Mouse (Mus musculus): ENCODE data around the gene Zfp366.
"Not testable (repeated sequence)": the region's sequence is repeated elsewhere in the genome, so short reads cannot be mapped to it uniquely, and the experiment has no call there.

Gene Zfp366

GRCm38 (mm10) chr13:99184155-99184886 lies at the start of gene Zfp366:
Gene Zfp366 (plus strand): TSS chr13:99184823.
- DNase-seq (ENCODE audit: low read depth, low spot score): no peak

- DNase-seq (ENCODE audit: low read depth, low spot score): no peak
These were observed 46.0 kb upstream of the Zfp366 start for GRCm38 (mm10) chr13:99138351-99139255.

GRCm38 (mm10) chr13:99146355-99146871 lies 38.2 kb upstream of the Zfp366 start:
- DNase-seq (ENCODE audit: low read depth, low spot score): no peak

GRCm38 (mm10) chr13:99147645-99148111 lies 36.9 kb upstream of the Zfp366 start:
- no peak for DNase-seq (ENCODE audit: low read depth, low spot score)

GRCm38 (mm10) chr13:99149551-99150305 lies 34.9 kb upstream of the Zfp366 start:
- DNase-seq (ENCODE audit: low read depth, low spot score): no peak

- DNase-seq (ENCODE audit: low read depth, low spot score): no peak
These were observed 34.0 kb upstream of the Zfp366 start for GRCm38 (mm10) chr13:99150626-99151025.

GRCm38 (mm10) chr13:99151121-99151520 lies 33.5 kb upstream of the Zfp366 start:
- peak; percentile 30 for DNase-seq (ENCODE audit: low read depth, low spot score)

GRCm38 (mm10) chr13:99152305-99152930 lies 32.2 kb upstream of the Zfp366 start:
- peak; percentile 87 for DNase-seq (ENCODE audit: low read depth, low spot score)

GRCm38 (mm10) chr13:99157709-99158108 lies 26.9 kb upstream of the Zfp366 start:
- no peak for DNase-seq (ENCODE audit: low read depth, low spot score)

- DNase-seq (ENCODE audit: low read depth, low spot score): no peak
These were observed 25.9 kb upstream of the Zfp366 start for GRCm38 (mm10) chr13:99158773-99159172.

GRCm38 (mm10) chr13:99163071-99163470 lies 21.6 kb upstream of the Zfp366 start:
- DNase-seq (ENCODE audit: low read depth, low spot score): no peak

- peak; percentile 33 for DNase-seq (ENCODE audit: low read depth, low spot score)
These were observed 20.9 kb upstream of the Zfp366 start for GRCm38 (mm10) chr13:99163521-99164359.

GRCm38 (mm10) chr13:99164360-99164759 lies 20.3 kb upstream of the Zfp366 start:
- no peak for DNase-seq (ENCODE audit: low read depth, low spot score)

- no peak for DNase-seq (ENCODE audit: low read depth, low spot score)
These were observed 15.2 kb upstream of the Zfp366 start for GRCm38 (mm10) chr13:99169401-99169800.

- peak; percentile 50 for DNase-seq (ENCODE audit: low read depth, low spot score)
These were observed 14.3 kb upstream of the Zfp366 start for GRCm38 (mm10) chr13:99170337-99170736.

GRCm38 (mm10) chr13:99173849-99174248 lies 10.8 kb upstream of the Zfp366 start:
- no peak for DNase-seq (ENCODE audit: low read depth, low spot score)

GRCm38 (mm10) chr13:99182828-99183227 lies 1.8 kb upstream of the Zfp366 start:
- DNase-seq (ENCODE audit: low read depth, low spot score): not testable (repeated sequence)

- DNase-seq (ENCODE audit: low read depth, low spot score): no peak
These were observed 1.2 kb upstream of the Zfp366 start for GRCm38 (mm10) chr13:99183257-99183895.

- no peak for DNase-seq (ENCODE audit: low read depth, low spot score)
These were observed 950 bp downstream of the Zfp366 start for GRCm38 (mm10) chr13:99185573-99185972.
